8 mouse cellular contexts compared by ENCODE assay signal in genomic region chr6:125131302-125132156, GRCm38 (mm10). TPM values are rescaled to one million over a fixed set of nuclear protein-coding genes. Genes with fewer than 3 reads are reported as not detected.
DNase-seq lines count a peak whose midpoint lies in the region; ATAC-seq lines count a peak whose summit lies in the region.

Nop2 (plus strand) TSS chr6:125131909.

- H3K36me3 ChIP-seq in hindbrain, embryonic 12.5 days, result peaks cover 60% of the 10 kb centered on the region

- peak within 1 kb of the TSS; percentile 60 for H3K9ac ChIP-seq in hindbrain, embryonic 12.5 days

- peak; percentile 93 for ATAC-seq in hindbrain, embryonic 12.5 days (ENCODE audit: low FRiP score)

- peak within 1 kb of the TSS; percentile 85 for H3K27ac ChIP-seq in hindbrain, embryonic 12.5 days

- H3K4me3 ChIP-seq in hindbrain, embryonic 12.5 days, result peak within 1 kb of the TSS; percentile 65

- peaks cover 12% of the 10 kb centered on the region for H3K4me1 ChIP-seq in hindbrain, embryonic 12.5 days

- under 1% methylated on average over 66 of the region's 66 CpGs for WGBS in hindbrain, embryonic 12.5 days

- H3K4me2 ChIP-seq in hindbrain, embryonic 12.5 days (replicated peaks), result peak within 1 kb of the TSS; percentile 73

- no peaks in the 10 kb centered on the region for H3K27me3 ChIP-seq in hindbrain, embryonic 12.5 days

- no peaks in the 10 kb centered on the region for H3K9me3 ChIP-seq in hindbrain, embryonic 12.5 days (replicated peaks)

- peak; percentile 98 for DNase-seq in NIH3T3 (ENCODE audit: low read depth)
- peak; percentile 87 for DNase-seq in cerebellum, adult 9-11 months
- DNase-seq in frontal cortex, postnatal 10 days (ENCODE audit: low spot score in 2 of 2), result peak; percentile 80 to 84
- peak; percentile 81 for DNase-seq in layer of hippocampus, postnatal 36 days
- peak; percentile 91 to 93 for DNase-seq in lung, postnatal 4 days
- peak; percentile 91 for DNase-seq in retina, postnatal 7 days (ENCODE audit: low read depth, low spot score)
- peak; percentile 72 for DNase-seq in urinary bladder, adult 2 months (ENCODE audit: low spot score)

RNA-seq across cellular contexts. Expression of gene Nop2, which starts in this region (rescaled TPM):
- polyA plus RNA-seq in hindbrain, embryonic 12.5 days (2016; fragmentation: Nextera tagmentation; extraction: Ambion mirVana), result 48.1 and 54.2 TPM in 2 replicates
- 10 to 100 TPM; 30.2 to 34.4 TPM for total RNA-seq in layer of hippocampus, postnatal 36 days (2021)
- polyA plus RNA-seq in urinary bladder, adult 2 months (2012; rRNA removed), result 23.1 TPM in 2 replicates

Comparison
In these comparisons a context has a peak if more than half of its experiments do, and no peak if none do; other contexts are left out.
1. Peak in every context shown above with its lines: DNase-seq, ATAC-seq, H3K4me3 ChIP-seq and H3K27ac ChIP-seq.